Mouse (Mus musculus) intestine, embryonic 14.5 days (tissue): ENCODE measurements around the gene Neu1. TPM values are rescaled to one million over a fixed set of nuclear protein-coding genes. Genes with fewer than 3 reads are reported as not detected.
A peak's percentile ranks its signal among the peaks of the same experiment; 100 is the strongest.

Experiments
- ATAC-seq: fragments of 200-750 bp; cut with Nextera tagmentation; replicated peaks from 2 replicates; pipeline ENCODE4 v1.8.0; 2017; ENCODE audit warnings: low read depth, moderate number of reproducible peaks, moderate TSS enrichment, moderate library complexity; ENCODE audit not compliant: low FRiP score, low TSS enrichment
- DNase-seq: peaks from one replicate; pipeline ENCODE4 v3.0.0-alpha.2; 2018; ENCODE audit warnings: low spot score
- H3K27ac ChIP-seq: fragments of 300-500 bp; sonication (generic); 2 replicates; pipeline ENCODE4 v1.5.1; 2014; ENCODE audit warnings: low read depth, mild to moderate bottlenecking, control low read depth
- H3K27me3 ChIP-seq: fragments of 300-500 bp; sonication (generic); replicated peaks from 2 replicates; pipeline ENCODE4 v1.6.1; 2014; ENCODE audit warnings: low read length, control low read depth; ENCODE audit not compliant: control insufficient read depth, insufficient read depth
- H3K36me3 ChIP-seq: fragments of 300-500 bp; sonication (generic); 2 replicates; pipeline ENCODE4 v1.6.1; 2014; ENCODE audit warnings: low read length, control low read depth; ENCODE audit not compliant: control insufficient read depth, insufficient read depth
- H3K4me1 ChIP-seq: fragments of 300-500 bp; sonication (generic); replicated peaks from 2 replicates; pipeline ENCODE4 v1.6.1; 2014; ENCODE audit warnings: low read length, control low read depth, mixed read lengths; ENCODE audit not compliant: control insufficient read depth, insufficient read depth
- H3K4me2 ChIP-seq: fragments of 300-500 bp; sonication (generic); 2 replicates; pipeline ENCODE4 v1.6.1; 2014; ENCODE audit warnings: low read length
- H3K4me3 ChIP-seq: fragments of 300-500 bp; sonication (generic); 2 replicates; pipeline ENCODE4 v1.5.1; 2014; ENCODE audit warnings: low read depth, low read length, control low read depth, mixed read lengths
- H3K9ac ChIP-seq: fragments of 300-500 bp; sonication (generic); 2 replicates; pipeline ENCODE4 v1.6.1; 2014; ENCODE audit warnings: mild to moderate bottlenecking, low read length
- H3K9me3 ChIP-seq: fragments of 300-500 bp; sonication (generic); 2 replicates; pipeline ENCODE4 v1.6.1; 2016; ENCODE audit warnings: low read length, control low read depth; ENCODE audit not compliant: control insufficient read depth
- WGBS: fragments of 180-500 bp; shearing (Covaris S2); extraction: QIAGEN DNeasy Blood & Tissue Kit; methylation state at CpG from one replicate; pipeline ENCODE4 v1.1.7; 2014; 5-methylcytosine and 5-hydroxymethylcytosine counted together
- polyA plus RNA-seq: library from polyadenylated mRNA; unstranded; fragments of >200 nt; fragmentation: Nextera tagmentation; extraction: Ambion mirVana; gene quantifications from 2 replicates; pipeline ENCODE4 v1.2.1, GENCODE M21; 2014

Neu1 gene
- polyA plus RNA-seq, 1 experiment from 2014 or later, result 42.8 TPM

GRCm38 (mm10) chr17:34934031-34934430 lies 3.0 kb downstream of the Neu1 start:
- H3K9ac ChIP-seq, result no peak overlapping the region
- peaks cover 28% of the 10 kb centered on the region; the same call in 1 of the 2 replicates for H3K36me3 ChIP-seq
- H3K27me3 ChIP-seq, result no peaks in the 10 kb centered on the region
- H3K9me3 ChIP-seq, result no peaks in the 10 kb centered on the region
- 73% methylated on average over 24 of the region's 24 CpGs for WGBS
- H3K4me3 ChIP-seq, result no peak overlapping the region
- H3K27ac ChIP-seq, result no peak overlapping the region
- ATAC-seq, result no peak
- no peak for DNase-seq
- no peak overlapping the region for H3K4me2 ChIP-seq
- H3K4me1 ChIP-seq, result peaks cover 6% of the 10 kb centered on the region; the same call in 1 of the 2 replicates

GRCm38 (mm10) chr17:34934830-34935229 lies 3.8 kb downstream of the Neu1 start:
- ATAC-seq, result no peak
- H3K4me3 ChIP-seq, result no peak overlapping the region
- peaks cover 28% of the 10 kb centered on the region; the same call in 1 of the 2 replicates for H3K36me3 ChIP-seq
- no peak overlapping the region for H3K4me2 ChIP-seq
- H3K4me1 ChIP-seq, result peaks cover 6% of the 10 kb centered on the region; the same call in 1 of the 2 replicates
- H3K9me3 ChIP-seq, result no peaks in the 10 kb centered on the region
- no peak for DNase-seq
- H3K9ac ChIP-seq, result no peak overlapping the region
- H3K27me3 ChIP-seq, result no peaks in the 10 kb centered on the region
- H3K27ac ChIP-seq, result no peak overlapping the region
- 50% methylated on average over 8 of the region's 8 CpGs for WGBS

GRCm38 (mm10) chr17:34937960-34938505 lies 7.0 kb downstream of the Neu1 start:
- Histone ChIP-seq H3K9me3 (no peaks in the 10 kb centered on the region), H3K9ac (no peak overlapping the region), H3K27ac (no peak overlapping the region), H3K4me3 (no peak overlapping the region), H3K27me3 (no peaks in the 10 kb centered on the region), H3K36me3 (peaks cover 23% of the 10 kb centered on the region; the same call in 1 of the 2 replicates), H3K4me2 (no peak overlapping the region), H3K4me1 (peaks cover 6% of the 10 kb centered on the region)
- ATAC-seq (no peak), DNase-seq (no peak)
- WGBS, result 80% methylated on average over 6 of the region's 6 CpGs

- Histone ChIP-seq H3K27me3 (no peaks in the 10 kb centered on the region), H3K4me1 (peaks cover 6% of the 10 kb centered on the region), H3K9me3 (0 out of 2 replicates have a peak, but pooled peaks cover 2% of the 10 kb centered on the region), H3K27ac (peak overlapping the region; percentile 51), H3K4me2 (peak overlapping the region; percentile 54), H3K36me3 (no peaks in the 10 kb centered on the region), H3K4me3 (peak overlapping the region; percentile 22), H3K9ac (peak overlapping the region; percentile 42)
- 7% methylated on average over 15 of the region's 15 CpGs for WGBS
- DNase-seq (peak; percentile 61), ATAC-seq (no peak)
These were observed 10.4 kb downstream of the Neu1 start for GRCm38 (mm10) chr17:34941344-34942041.

GRCm38 (mm10) chr17:34943128-34943815 lies 12.2 kb downstream of the Neu1 start:
- Histone ChIP-seq H3K27ac (peak overlapping the region; percentile 65), H3K36me3 (no peaks in the 10 kb centered on the region), H3K27me3 (no peaks in the 10 kb centered on the region), H3K4me3 (no peak overlapping the region), H3K4me1 (peaks cover 6% of the 10 kb centered on the region), H3K9me3 (0 out of 2 replicates have a peak, but pooled peaks cover 2% of the 10 kb centered on the region), H3K9ac (no peak overlapping the region), H3K4me2 (no peak overlapping the region)
- ATAC-seq, result peak; percentile 45; the same call in 1 of the 2 replicates
- WGBS, result 72% methylated on average over 4 of the region's 4 CpGs
- DNase-seq, result peak; percentile 63

DNA sequence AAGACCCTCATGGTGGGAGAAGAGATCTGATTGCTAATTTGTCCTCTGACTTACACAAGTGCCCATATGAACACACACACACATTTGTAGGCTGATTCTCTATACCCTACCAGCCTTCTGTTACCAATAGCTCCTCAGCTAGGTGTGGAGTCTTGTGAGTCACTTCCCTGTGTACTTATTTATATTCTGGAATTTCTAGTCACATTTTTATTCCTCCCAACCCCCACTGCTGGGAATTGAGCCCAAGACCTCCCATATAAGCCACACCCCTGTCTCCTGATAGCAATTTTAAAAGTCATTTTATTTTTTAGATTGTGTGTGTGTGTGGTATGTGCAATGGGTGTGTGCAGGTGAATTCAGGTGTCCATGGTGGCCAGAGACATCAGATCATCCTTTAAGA lies 13.3 kb downstream of the Neu1 start:
- ATAC-seq (no peak), DNase-seq (no peak)
- Histone ChIP-seq H3K9me3 (0 out of 2 replicates have a peak, but pooled peaks cover 2% of the 10 kb centered on the region), H3K4me2 (no peak overlapping the region), H3K27me3 (no peaks in the 10 kb centered on the region), H3K36me3 (no peaks in the 10 kb centered on the region; the same call in 1 of the 2 replicates), H3K27ac (no peak overlapping the region), H3K9ac (no peak overlapping the region), H3K4me1 (peaks cover 6% of the 10 kb centered on the region), H3K4me3 (no peak overlapping the region)

DNA sequence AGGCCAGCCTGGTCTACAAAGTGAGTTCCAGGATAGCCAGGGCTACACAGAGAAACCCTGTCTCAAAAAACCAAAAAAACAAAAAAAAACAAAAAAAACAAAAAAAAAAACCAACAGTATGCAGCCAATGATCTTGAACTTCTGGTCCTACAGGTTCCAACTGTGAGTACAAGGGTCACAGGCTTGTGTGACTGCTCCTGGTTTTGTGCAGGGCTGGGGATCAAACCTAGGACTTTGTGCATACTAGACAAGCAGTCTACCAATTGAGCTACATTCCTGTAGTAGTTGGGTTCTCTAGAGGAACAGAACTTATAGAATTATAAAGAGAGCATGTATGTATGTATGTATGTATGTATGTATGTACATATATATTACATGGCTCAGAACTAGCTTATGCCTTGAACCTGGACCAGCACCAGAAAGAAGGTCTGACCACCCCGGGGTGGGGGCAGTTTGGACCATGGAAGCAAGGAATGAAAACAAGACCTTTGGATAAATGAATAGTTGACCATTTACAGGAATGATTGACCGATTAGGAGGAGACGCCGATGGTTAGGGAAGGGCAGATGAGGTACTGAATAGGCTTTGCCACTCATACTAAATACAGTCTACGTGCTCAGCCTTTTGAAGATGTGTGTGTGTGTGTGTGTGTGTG lies 15.6 kb downstream of the Neu1 start:
- 0 out of 2 replicates have a peak, but pooled peaks cover 2% of the 10 kb centered on the region for H3K9me3 ChIP-seq
- peaks cover 8% of the 10 kb centered on the region for H3K4me1 ChIP-seq
- 90% methylated on average over 5 of the region's 5 CpGs for WGBS
- ATAC-seq (no peak), DNase-seq (no peak)
- H3K27me3 ChIP-seq, result no peaks in the 10 kb centered on the region
- H3K9ac ChIP-seq, result no peak overlapping the region
- H3K4me2 ChIP-seq, result no peak overlapping the region
- no peak overlapping the region for H3K27ac ChIP-seq
- H3K4me3 ChIP-seq, result no peak overlapping the region
- H3K36me3 ChIP-seq, result peaks cover 21% of the 10 kb centered on the region

- H3K4me1 ChIP-seq, result peaks cover 4% of the 10 kb centered on the region; the same call in 1 of the 2 replicates
- no peak overlapping the region for H3K4me3 ChIP-seq
- no peak for DNase-seq
- ATAC-seq, result no peak
- 27% methylated on average over 8 of the region's 8 CpGs for WGBS
- peaks cover 21% of the 10 kb centered on the region for H3K36me3 ChIP-seq
- H3K27me3 ChIP-seq, result no peaks in the 10 kb centered on the region
- no peak overlapping the region for H3K27ac ChIP-seq
- 0 out of 2 replicates have a peak, but pooled peaks cover 2% of the 10 kb centered on the region for H3K9me3 ChIP-seq
- no peak overlapping the region for H3K4me2 ChIP-seq
- no peak overlapping the region for H3K9ac ChIP-seq
These were observed 16.6 kb downstream of the Neu1 start for GRCm38 (mm10) chr17:34947606-34948005.
